Comparison of ENCODE assay signal across 23 mouse cellular contexts in genomic region chr15:11246402-11246801, GRCm38 (mm10).
DNase-seq lines count a peak whose midpoint lies in the region; ATAC-seq and TF ChIP-seq lines count a peak whose summit lies in the region.
"Had no signal": no experiment of that assay in that cellular context is flagged by ENCODE, and none has a peak within 500 bp of the region (broad histone marks: within the 10 kb centered on the region; RNA-seq: fewer than 3 reads in every experiment).

No protein-coding gene starts in this region.

- H3K4me3 ChIP-seq in heart, adult 2 months: no peak overlapping the region
- no peak overlapping the region for H3K4me3 ChIP-seq in lung, postnatal 0 days (ENCODE audit: low read depth, low read length)
- H3K4me3 ChIP-seq in stomach, postnatal 0 days (ENCODE audit: low read depth, low read length): no peak overlapping the region
- H3K4me3 ChIP-seq: forebrain, embryonic 10.5 days; gastrocnemius, adult 2 months; heart, embryonic 10.5 days; heart, embryonic 13.5 days; hindbrain, embryonic 12.5 days; hindbrain, embryonic 15.5 days had no signal

- no peak overlapping the region for H3K9ac ChIP-seq in heart, adult 2 months (ENCODE audit: low read depth, low read length)
- no peak overlapping the region for H3K9ac ChIP-seq in lung, postnatal 0 days (replicated peaks; ENCODE audit: low read depth)
- no peak overlapping the region for H3K9ac ChIP-seq in stomach, postnatal 0 days (ENCODE audit: low read length)
- H3K9ac ChIP-seq: forebrain, postnatal 0 days; heart, embryonic 13.5 days; hindbrain, embryonic 12.5 days; hindbrain, embryonic 15.5 days had no signal

- no peak for ATAC-seq in lung, postnatal 0 days
- ATAC-seq in stomach, postnatal 0 days (ENCODE audit: low FRiP score, low TSS enrichment): no peak
- ATAC-seq: activated CD4-positive, CD25-positive, alpha-beta regulatory T cell, adult 4 months; CD4-positive, CD25-positive, alpha-beta regulatory T cell, adult 4 months; forebrain, embryonic 14.5 days; forebrain, postnatal 0 days; intestine, postnatal 0 days had no signal

- no peaks in the 10 kb centered on the region for H3K4me1 ChIP-seq in heart, adult 2 months (ENCODE audit: control insufficient read depth, insufficient read depth, low read length)
- H3K4me1 ChIP-seq in lung, postnatal 0 days (ENCODE audit: insufficient read depth, low read depth, low read length): no peaks in the 10 kb centered on the region
- H3K4me1 ChIP-seq in stomach, postnatal 0 days (replicated peaks; ENCODE audit: control insufficient read depth, insufficient read depth): no peaks in the 10 kb centered on the region
- H3K4me1 ChIP-seq: forebrain, embryonic 10.5 days; heart, embryonic 10.5 days; heart, embryonic 13.5 days; hindbrain, embryonic 12.5 days; hindbrain, embryonic 15.5 days had no signal

- peak; percentile 17; the same call in 1 of the 2 replicates for TF ChIP-seq CTCF in heart, adult 2 months (IDR thresholded peaks at IDR 0.05)
- TF ChIP-seq CTCF in lung, postnatal 0 days (IDR thresholded peaks at IDR 0.05): 0 out of 2 replicates have a peak, but pooled peaks have one; percentile 5
- peak; percentile 9; the same call in 1 of the 2 replicates for TF ChIP-seq CTCF in stomach, postnatal 0 days (IDR thresholded peaks at IDR 0.05; ENCODE audit: low read depth)

- TF ChIP-seq EP300 in heart, adult 2 months (IDR thresholded peaks at IDR 0.05; ENCODE audit: insufficient read depth, low read depth, low read length): no peak
- no peak for TF ChIP-seq EP300 in lung, postnatal 0 days (IDR thresholded peaks at IDR 0.05)
- no peak for TF ChIP-seq EP300 in stomach, postnatal 0 days (optimal IDR thresholded peaks at IDR 0.05)

- intact Hi-C loops in heart, adult 2 months (cut with DNase I): loop anchor here (10.0 kb wide), 1 partner anchor 212 kb away; the partner anchor contains the start of gene Rxfp3
- intact Hi-C loops in heart, postnatal 10 days (cut with DNase I): no loop called here

- no peak for TF ChIP-seq POLR2A in heart, adult 2 months (IDR thresholded peaks at IDR 0.05; ENCODE audit: insufficient read depth, low read depth, low read length)

- 83% methylated on average over 1 of the region's 1 CpGs for WGBS in heart, adult 2 months
- WGBS in lung, postnatal 0 days: 75% methylated on average over 1 of the region's 1 CpGs
- WGBS in stomach, postnatal 0 days: 73% methylated on average over 1 of the region's 1 CpGs

- DNase-seq in heart, adult 2 months: no peak
- DNase-seq in heart, postnatal 10 days: no peak
- DNase-seq in lung, postnatal 0 days (ENCODE audit: low spot score): no peak
- no peak for DNase-seq in lung, postnatal 4 days
- no peak for DNase-seq in stomach, postnatal 0 days (ENCODE audit: low spot score)
- DNase-seq in kidney, adult 18-20 months: no peak
- DNase-seq: adrenal gland, postnatal 10 days; adrenal gland, postnatal 36 days; cerebellum, adult 18-20 months; cerebellum, adult 9-10 months; cerebellum, postnatal 14 days; forebrain, postnatal 0 days; gastrocnemius, adult 2 months; gastrocnemius, postnatal 14 days had no signal

- H3K4me2 ChIP-seq in lung, postnatal 0 days (replicated peaks; ENCODE audit: low read depth, low read length): no peak overlapping the region
- H3K4me2 ChIP-seq in stomach, postnatal 0 days (replicated peaks; ENCODE audit: low read depth): no peak overlapping the region
- H3K4me2 ChIP-seq: heart, embryonic 13.5 days; hindbrain, embryonic 12.5 days; hindbrain, embryonic 15.5 days had no signal

- H3K9me3 ChIP-seq in lung, postnatal 0 days (ENCODE audit: low read length): no peaks in the 10 kb centered on the region
- no peaks in the 10 kb centered on the region for H3K9me3 ChIP-seq in stomach, postnatal 0 days (ENCODE audit: control insufficient read depth, low read length)
- H3K9me3 ChIP-seq: forebrain, embryonic 10.5 days; heart, embryonic 10.5 days; heart, embryonic 13.5 days; hindbrain, embryonic 12.5 days; hindbrain, embryonic 15.5 days had no signal

- no peaks in the 10 kb centered on the region for H3K27me3 ChIP-seq in heart, adult 2 months (ENCODE audit: control insufficient read depth, insufficient read depth, low read length)
- H3K27me3 ChIP-seq in lung, postnatal 0 days (replicated peaks; ENCODE audit: insufficient read depth, low read length): no peaks in the 10 kb centered on the region
- no peaks in the 10 kb centered on the region for H3K27me3 ChIP-seq in stomach, postnatal 0 days (ENCODE audit: control insufficient read depth, insufficient read depth, low read length)
- H3K27me3 ChIP-seq: heart, embryonic 13.5 days; hindbrain, embryonic 12.5 days; hindbrain, embryonic 15.5 days had no signal

- no peak overlapping the region for H3K27ac ChIP-seq in heart, adult 2 months
- H3K27ac ChIP-seq in lung, postnatal 0 days (ENCODE audit: low read length): no peak overlapping the region
- H3K27ac ChIP-seq in stomach, postnatal 0 days (replicated peaks): no peak overlapping the region
- H3K27ac ChIP-seq: forebrain, embryonic 10.5 days; gastrocnemius, adult 2 months; heart, embryonic 10.5 days; heart, embryonic 13.5 days; hindbrain, embryonic 12.5 days; hindbrain, embryonic 15.5 days had no signal

- no peaks in the 10 kb centered on the region for H3K36me3 ChIP-seq in heart, adult 2 months (ENCODE audit: control insufficient read depth, insufficient read depth, low read length)
- H3K36me3 ChIP-seq in lung, postnatal 0 days (ENCODE audit: insufficient read depth, low read length): no peaks in the 10 kb centered on the region
- no peaks in the 10 kb centered on the region for H3K36me3 ChIP-seq in stomach, postnatal 0 days (ENCODE audit: control insufficient read depth, insufficient read depth, low read length)
- H3K36me3 ChIP-seq: forebrain, embryonic 10.5 days; heart, embryonic 10.5 days; heart, embryonic 13.5 days; hindbrain, embryonic 12.5 days; hindbrain, embryonic 15.5 days had no signal

- no peaks in the 10 kb centered on the region for H3K79me2 ChIP-seq in heart, adult 2 months (replicated peaks; ENCODE audit: control insufficient read depth, insufficient read depth, low read length)
